Mouse (Mus musculus) forebrain, postnatal 0 days (tissue): Measurements from ENCODE around the gene Kcnd1. TPM values are rescaled to one million over a fixed set of nuclear protein-coding genes. Genes with fewer than 3 reads are reported as not detected.
"Not testable (repeated sequence)": the region's sequence is repeated elsewhere in the genome, so short reads cannot be mapped to it uniquely, and the experiment has no call there.

Experiments used
- ATAC-seq: fragments of 200-750 bp; cut with Nextera tagmentation; 2 replicates; pipeline ENCODE4 v1.8.0; 2017; ENCODE audit warnings: mild to moderate bottlenecking, moderate library complexity
- DNase-seq: peaks from one replicate; pipeline ENCODE4 v3.0.0-alpha.2; 2015
- H3K27ac ChIP-seq: fragments of 300-500 bp; sonication (generic); 2 replicates; pipeline ENCODE4 v1.5.1; 2014; ENCODE audit warnings: low read depth, mild to moderate bottlenecking, antibody characterized with exemption, low read length, moderate library complexity, mixed read lengths
- H3K27me3 ChIP-seq: fragments of 300-500 bp; sonication (generic); 2 replicates; pipeline ENCODE4 v1.6.1; 2014; ENCODE audit warnings: mild to moderate bottlenecking, low read length, mixed read lengths; ENCODE audit not compliant: insufficient read depth
- H3K36me3 ChIP-seq: fragments of 300-500 bp; sonication (generic); 2 replicates; pipeline ENCODE4 v1.6.1; 2014; ENCODE audit warnings: mild to moderate bottlenecking, moderate library complexity; ENCODE audit not compliant: insufficient read depth
- H3K4me1 ChIP-seq: fragments of 300-500 bp; sonication (generic); 2 replicates; pipeline ENCODE4 v1.6.1; 2014; ENCODE audit warnings: antibody characterized with exemption; ENCODE audit not compliant: insufficient read depth
- H3K4me2 ChIP-seq: fragments of 300-500 bp; sonication (generic); 2 replicates; pipeline ENCODE4 v1.6.1; 2014; ENCODE audit warnings: low read depth, mild to moderate bottlenecking, moderate library complexity
- H3K4me3 ChIP-seq: fragments of 300-500 bp; sonication (generic); 2 replicates; pipeline ENCODE4 v1.5.1; 2014; ENCODE audit warnings: low read depth, low read length, mixed read lengths
- H3K9ac ChIP-seq: fragments of 300-500 bp; sonication (generic); 2 replicates; pipeline ENCODE4 v1.6.1; 2014; ENCODE audit warnings: mild to moderate bottlenecking
- H3K9me3 ChIP-seq: fragments of 300-500 bp; sonication (generic); 2 replicates; pipeline ENCODE4 v1.6.1; 2016; ENCODE audit warnings: low read length
- CTCF ChIP-seq: sonication (generic); IDR thresholded peaks from 2 replicates; pipeline ENCODE4 v1.5.1; 2016; ENCODE audit warnings: antibody characterized with exemption, control low read depth, low read depth
- WGBS: fragments of 180-500 bp; shearing (Covaris S2); extraction: QIAGEN DNeasy Blood & Tissue Kit; methylation state at CpG from one replicate; pipeline ENCODE4 v1.1.7; 2014; 5-methylcytosine and 5-hydroxymethylcytosine counted together
- polyA plus RNA-seq: library from polyadenylated mRNA; unstranded; fragments of >200 nt; fragmentation: Nextera tagmentation; extraction: Ambion mirVana; gene quantifications from 2 replicates; pipeline ENCODE4 v1.2.1, GENCODE M21; 2015
- total RNA-seq: library from RNA; depleted of rRNA; stranded (reverse); fragments of >200 nt; gene quantifications from 2 replicates; pipeline ENCODE4 v1.2.3, GENCODE M21; 2014

Kcnd1 gene
- total and polyA plus RNA-seq, 2 experiments from 2014 or later = 2.2 to 4.8 TPM

GRCm38 (mm10) chrX:7782603-7783092, 39.4 kb upstream of the Kcnd1 start:
- H3K4me1 ChIP-seq = no peaks in the 10 kb centered on the region
- ATAC-seq (no peak), DNase-seq (no peak)
- 78% methylated on average over 4 of the region's 4 CpGs for WGBS
- no peak overlapping the region for H3K27ac ChIP-seq
- H3K36me3 ChIP-seq = no peaks in the 10 kb centered on the region
- no peak for TF ChIP-seq CTCF
- H3K4me3 ChIP-seq = no peak overlapping the region
- H3K9ac ChIP-seq = no peak overlapping the region
- no peaks in the 10 kb centered on the region for H3K27me3 ChIP-seq
- no peaks in the 10 kb centered on the region for H3K9me3 ChIP-seq
- H3K4me2 ChIP-seq = no peak overlapping the region

DNA sequence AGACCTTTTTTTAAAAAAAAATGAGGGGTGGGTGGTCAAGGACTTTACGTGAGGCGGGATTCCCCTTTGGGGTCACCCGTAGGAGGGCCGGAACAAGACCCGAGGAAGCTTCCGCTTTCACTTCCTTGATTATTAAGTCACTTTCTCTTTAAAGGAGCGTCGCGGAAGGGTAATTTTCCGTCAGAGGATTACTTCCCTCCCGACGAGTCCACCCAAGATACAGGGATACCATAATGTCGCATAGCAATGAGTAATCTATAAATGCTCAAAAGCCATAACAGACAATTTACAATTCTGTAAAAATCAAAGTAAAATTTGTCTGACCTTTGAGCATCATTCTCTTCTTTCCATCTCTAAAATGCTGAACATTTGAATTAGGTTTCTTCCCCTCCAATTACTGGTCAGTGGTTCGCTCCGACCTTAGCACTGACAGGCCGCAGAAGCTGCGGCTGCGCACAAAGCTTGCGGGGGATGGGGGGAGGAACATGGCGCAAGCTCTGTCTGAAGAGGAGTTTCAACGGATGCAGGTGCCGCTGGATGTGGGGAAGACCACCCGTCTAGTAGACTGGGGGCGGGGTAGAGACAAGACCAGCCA, 32.5 kb upstream of the Kcnd1 start, which contains the start of gene Gripap1:
Gripap1 (plus strand) TSS at position 224 of the 595 bp plus-strand sequence.
- ATAC-seq (peak; percentile 94), DNase-seq (peak; percentile 90)
- Histone ChIP-seq H3K4me1 (no peaks in the 10 kb centered on the region), H3K36me3 (no peaks in the 10 kb centered on the region), H3K4me2 (peak within 1 kb of the TSS; percentile 49), H3K27me3 (no peaks in the 10 kb centered on the region), H3K27ac (peak within 1 kb of the TSS; percentile 74), H3K9ac (peak within 1 kb of the TSS; percentile 53), H3K4me3 (peak within 1 kb of the TSS; percentile 55), H3K9me3 (no peaks in the 10 kb centered on the region)
- 23% methylated on average over 24 of the region's 24 CpGs for WGBS
- no peak for TF ChIP-seq CTCF

DNA sequence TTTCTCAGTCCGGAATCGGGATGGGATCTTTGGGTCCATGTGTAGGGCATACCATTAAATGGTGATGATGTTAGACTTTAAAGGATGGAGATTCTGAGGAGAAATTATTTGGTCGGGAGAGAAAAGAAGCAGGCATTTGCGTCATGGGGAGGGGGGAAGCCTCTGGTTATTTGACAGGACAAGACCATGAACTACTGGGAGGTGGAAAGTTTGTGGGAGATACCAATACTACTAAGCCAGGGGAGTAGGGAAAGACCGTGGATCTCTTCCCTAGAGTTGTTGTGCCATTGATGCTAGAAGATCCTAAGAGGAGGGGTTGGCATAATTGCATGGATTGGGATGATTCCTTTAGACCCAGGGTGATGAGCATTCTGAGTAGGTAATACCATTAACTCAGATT, 31.8 kb upstream of the Kcnd1 start:
- peak overlapping the region; percentile 49 for H3K4me2 ChIP-seq
- H3K27me3 ChIP-seq = no peaks in the 10 kb centered on the region
- H3K27ac ChIP-seq = peak overlapping the region; percentile 74
- no peak for TF ChIP-seq CTCF
- H3K9me3 ChIP-seq = no peaks in the 10 kb centered on the region
- H3K4me1 ChIP-seq = no peaks in the 10 kb centered on the region
- no peak for DNase-seq
- H3K9ac ChIP-seq = peak overlapping the region; percentile 53
- WGBS = 27% methylated on average over 5 of the region's 5 CpGs
- peak overlapping the region; percentile 55 for H3K4me3 ChIP-seq
- H3K36me3 ChIP-seq = no peaks in the 10 kb centered on the region; the same call in 1 of the 2 replicates
- peak; percentile 18; the same call in 1 of the 2 replicates for ATAC-seq

- H3K27me3 ChIP-seq = no peaks in the 10 kb centered on the region
- no peak overlapping the region for H3K27ac ChIP-seq
- no peak overlapping the region for H3K4me2 ChIP-seq
- H3K36me3 ChIP-seq = no peaks in the 10 kb centered on the region; the same call in 1 of the 2 replicates
- H3K9me3 ChIP-seq = no peaks in the 10 kb centered on the region
- H3K4me3 ChIP-seq = no peak overlapping the region
- ATAC-seq (peak; percentile 37; the same call in 1 of the 2 replicates), DNase-seq (peak; percentile 25)
- TF ChIP-seq CTCF = peak; percentile 54
- no peak overlapping the region for H3K9ac ChIP-seq
- no peaks in the 10 kb centered on the region for H3K4me1 ChIP-seq
- WGBS = 50% methylated on average over 3 of the region's 3 CpGs
Measured at GRCm38 (mm10) chrX:7793361-7793760, 28.7 kb upstream of the Kcnd1 start.

DNA sequence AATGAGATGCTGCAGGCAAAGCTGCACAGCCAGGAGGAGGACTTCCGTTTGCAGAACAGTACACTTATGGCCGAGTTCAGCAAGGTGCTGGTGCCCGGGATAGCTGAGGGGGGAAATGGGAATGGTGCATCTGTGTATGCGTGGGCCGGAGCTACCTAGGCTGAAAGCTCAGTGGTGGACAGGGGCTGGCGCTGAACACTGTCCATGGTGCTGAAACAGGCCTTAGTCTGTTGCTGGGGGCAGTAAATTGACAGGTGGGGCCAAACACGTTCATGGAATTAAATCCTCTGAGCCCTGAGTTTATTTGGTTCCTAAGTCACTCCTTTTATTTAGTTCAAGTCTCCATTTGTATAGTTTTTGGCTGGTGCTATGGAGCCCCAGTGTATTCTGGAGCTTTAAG, 27.1 kb upstream of the Kcnd1 start:
- Histone ChIP-seq H3K9me3 (no peaks in the 10 kb centered on the region), H3K27me3 (no peaks in the 10 kb centered on the region), H3K27ac (no peak overlapping the region), H3K4me1 (no peaks in the 10 kb centered on the region), H3K36me3 (peaks cover 9% of the 10 kb centered on the region; the same call in 1 of the 2 replicates), H3K9ac (no peak overlapping the region), H3K4me2 (no peak overlapping the region), H3K4me3 (no peak overlapping the region)
- no peak for TF ChIP-seq CTCF
- ATAC-seq = no peak
- no peak for DNase-seq
- 44% methylated on average over 7 of the region's 7 CpGs for WGBS

DNA sequence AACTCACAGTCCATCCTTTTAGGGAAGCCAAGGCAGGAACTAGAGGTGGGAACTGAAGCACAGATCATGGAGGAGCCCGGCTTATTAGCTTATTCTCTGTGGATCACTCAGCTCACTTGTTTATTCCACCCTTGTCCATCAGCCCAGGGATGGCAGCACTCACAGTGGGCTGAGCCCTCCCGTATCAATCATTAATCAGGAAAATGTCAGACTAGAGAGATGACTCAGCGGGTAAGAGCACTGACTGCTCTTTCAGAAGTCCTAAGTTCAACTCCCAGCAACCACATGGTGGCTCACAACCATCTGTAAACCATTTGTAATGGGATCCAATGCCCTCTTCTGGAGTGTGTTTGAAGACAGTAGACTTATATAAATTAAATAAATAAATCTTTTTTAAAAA, 24.8 kb upstream of the Kcnd1 start:
- WGBS = 88% methylated on average over 3 of the region's 3 CpGs
- no peak overlapping the region for H3K4me3 ChIP-seq
- H3K36me3 ChIP-seq = peaks cover 16% of the 10 kb centered on the region; the same call in 1 of the 2 replicates
- no peak for TF ChIP-seq CTCF
- no peaks in the 10 kb centered on the region for H3K9me3 ChIP-seq
- no peaks in the 10 kb centered on the region for H3K27me3 ChIP-seq
- H3K4me2 ChIP-seq = no peak overlapping the region
- ATAC-seq (no peak), DNase-seq (no peak)
- H3K27ac ChIP-seq = no peak overlapping the region
- H3K4me1 ChIP-seq = no peaks in the 10 kb centered on the region
- no peak overlapping the region for H3K9ac ChIP-seq

DNA sequence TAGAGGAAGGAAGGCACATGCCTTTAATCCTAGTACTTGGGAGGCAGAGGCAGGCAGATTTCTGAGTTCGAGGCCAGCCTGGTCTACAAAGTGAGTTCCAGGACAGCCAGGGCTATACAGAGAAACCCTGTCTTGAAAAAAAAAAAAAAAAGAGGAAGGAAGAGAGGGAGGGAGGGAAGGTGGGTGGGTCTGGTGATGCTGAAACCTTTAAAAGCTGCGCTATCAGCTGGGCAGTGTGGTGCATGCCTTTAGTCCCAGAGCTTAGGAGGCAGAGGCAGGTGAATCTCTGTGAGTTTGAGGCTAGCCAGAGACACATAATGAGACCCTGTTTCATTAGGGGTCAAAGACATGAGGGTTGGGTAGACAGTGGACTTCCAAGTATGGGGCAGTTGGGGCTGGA, 19.9 kb upstream of the Kcnd1 start:
- H3K36me3 ChIP-seq = peaks cover 23% of the 10 kb centered on the region; the same call in 1 of the 2 replicates

More for the DNA sequence above, 19.9 kb upstream of the Kcnd1 start:
- not testable (repeated sequence) for H3K9me3 ChIP-seq, H3K4me2 ChIP-seq, H3K4me3 ChIP-seq, ATAC-seq, H3K9ac ChIP-seq, DNase-seq, H3K4me1 ChIP-seq, H3K27ac ChIP-seq, H3K27me3 ChIP-seq
- WGBS = 88% methylated on average over 2 of the region's 2 CpGs
